Mouse (Mus musculus): ENCODE data around the gene Jmjd1c. TPM values are rescaled to one million over a fixed set of nuclear protein-coding genes. Genes with fewer than 3 reads are reported as not detected.
A peak's percentile ranks its signal among the peaks of the same experiment; 100 is the strongest.

The Jmjd1c gene
- total and polyA plus RNA-seq, 2 experiments = 5.7 to 44.8 TPM

DNA sequence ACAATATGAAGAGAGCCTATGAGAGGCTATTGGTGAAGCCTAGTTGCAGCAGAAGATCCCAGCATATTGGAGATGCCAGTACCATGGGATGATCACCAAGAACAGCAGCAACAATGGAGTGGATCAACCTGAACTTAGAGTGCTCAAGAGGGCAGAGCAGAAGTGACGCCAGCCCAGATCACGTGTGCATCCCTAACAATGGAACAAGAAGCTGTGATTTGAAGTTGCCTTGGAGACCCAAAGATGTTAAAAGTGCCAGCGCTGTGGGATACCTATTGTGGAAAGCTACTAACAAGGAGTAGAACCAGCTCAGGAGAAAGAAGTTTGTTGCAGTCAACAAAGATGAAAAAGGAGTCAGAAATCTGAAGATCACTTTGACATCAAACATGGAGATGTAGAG, 55.8 kb downstream of the Jmjd1c start:
- no peak for DNase-seq (ENCODE audit: extremely low read depth, low read depth, low spot score)
- 96% methylated on average over 3 of the region's 3 CpGs for WGBS

DNA sequence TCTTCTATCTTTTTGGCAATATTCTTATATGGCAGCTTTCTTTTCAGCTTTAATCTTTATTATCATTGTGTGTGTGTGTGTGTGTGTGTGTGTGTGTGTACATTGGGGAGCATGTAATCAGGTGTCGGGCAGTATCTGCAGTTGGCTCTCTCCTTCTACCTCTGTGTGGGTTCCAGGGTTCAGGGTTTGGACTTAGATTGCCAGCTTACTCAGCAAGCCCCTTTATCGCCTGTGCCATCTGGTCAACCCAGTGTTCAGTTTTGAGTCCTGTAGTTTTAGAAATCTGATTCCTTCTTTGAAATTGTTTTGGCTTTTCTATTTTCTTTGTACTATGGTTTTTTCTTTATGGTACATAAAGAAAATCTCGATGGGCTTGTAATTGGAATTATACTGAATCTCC, 58.7 kb downstream of the Jmjd1c start:
- H3K36me3 ChIP-seq (ENCODE audit: control insufficient read depth, insufficient read depth, low read length) = peaks cover 5% of the 10 kb centered on the region; the same call in 1 of the 2 replicates
- peaks cover 25% of the 10 kb centered on the region; the same call in 1 of the 2 replicates for H3K79me2 ChIP-seq (ENCODE audit: control insufficient read depth, insufficient read depth, low read length)
- H3K27ac ChIP-seq (replicated peaks; ENCODE audit: insufficient read depth, low read depth, low read length) = no peak overlapping the region
- 59% methylated on average over 3 of the region's 3 CpGs for WGBS
- DNase-seq (ENCODE audit: extremely low read depth, low read depth, low spot score) = peak; percentile 73
- peaks cover 8% of the 10 kb centered on the region for H3K4me1 ChIP-seq (ENCODE audit: control insufficient read depth, insufficient read depth, low read length)
- no peak overlapping the region for H3K4me3 ChIP-seq (ENCODE audit: insufficient read depth, low read depth, low read length)
- no peak overlapping the region for H3K9ac ChIP-seq (ENCODE audit: low read depth, low read length)
- no peak for TF ChIP-seq CTCF (IDR thresholded peaks at IDR 0.05; ENCODE audit: low read depth, low read length)
- no peak for TF ChIP-seq POLR2A (IDR thresholded peaks at IDR 0.05; ENCODE audit: extremely low read depth, insufficient read depth, low read length)
- no peaks in the 10 kb centered on the region for H3K27me3 ChIP-seq (ENCODE audit: control insufficient read depth, insufficient read depth, low read length)

More for the DNA sequence above, 55.8 kb downstream of the Jmjd1c start:
- H3K4me1 ChIP-seq (ENCODE audit: control insufficient read depth, insufficient read depth, low read length) = peaks cover 8% of the 10 kb centered on the region
- H3K36me3 ChIP-seq (ENCODE audit: control insufficient read depth, insufficient read depth, low read length) = no peaks in the 10 kb centered on the region
- H3K4me3 ChIP-seq (ENCODE audit: insufficient read depth, low read depth, low read length) = no peak overlapping the region
- no peak overlapping the region for H3K9ac ChIP-seq (ENCODE audit: low read depth, low read length)
- H3K27me3 ChIP-seq (ENCODE audit: control insufficient read depth, insufficient read depth, low read length) = no peaks in the 10 kb centered on the region
- TF ChIP-seq POLR2A (IDR thresholded peaks at IDR 0.05; ENCODE audit: extremely low read depth, insufficient read depth, low read length) (no peak), CTCF (IDR thresholded peaks at IDR 0.05; ENCODE audit: low read depth, low read length) (no peak)
- peaks cover 27% of the 10 kb centered on the region; the same call in 1 of the 2 replicates for H3K79me2 ChIP-seq (ENCODE audit: control insufficient read depth, insufficient read depth, low read length)
- no peak overlapping the region for H3K27ac ChIP-seq (replicated peaks; ENCODE audit: insufficient read depth, low read depth, low read length)

DNA sequence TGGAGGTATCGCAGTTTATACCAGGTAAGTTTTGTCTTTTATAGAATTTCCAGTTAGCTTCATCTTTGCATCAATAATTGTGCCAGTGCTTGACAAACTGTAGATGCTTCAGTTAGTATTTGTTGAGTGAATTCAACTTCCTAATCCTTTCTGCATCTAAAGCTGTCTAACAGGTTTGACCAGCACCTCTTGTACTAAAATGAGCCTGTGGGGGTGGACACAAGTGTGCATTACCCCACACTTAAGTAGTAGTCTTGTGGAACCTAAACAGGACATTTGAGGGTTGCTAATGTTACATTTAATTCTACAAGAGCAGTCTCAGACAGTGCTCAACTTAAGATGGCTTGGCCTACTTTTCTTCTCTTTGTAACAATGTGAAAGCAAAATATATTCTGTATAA, 78.1 kb downstream of the Jmjd1c start:
- no peak for DNase-seq (ENCODE audit: extremely low read depth, low read depth, low spot score)
- WGBS = 98% methylated on average over 1 of the region's 1 CpGs

DNA sequence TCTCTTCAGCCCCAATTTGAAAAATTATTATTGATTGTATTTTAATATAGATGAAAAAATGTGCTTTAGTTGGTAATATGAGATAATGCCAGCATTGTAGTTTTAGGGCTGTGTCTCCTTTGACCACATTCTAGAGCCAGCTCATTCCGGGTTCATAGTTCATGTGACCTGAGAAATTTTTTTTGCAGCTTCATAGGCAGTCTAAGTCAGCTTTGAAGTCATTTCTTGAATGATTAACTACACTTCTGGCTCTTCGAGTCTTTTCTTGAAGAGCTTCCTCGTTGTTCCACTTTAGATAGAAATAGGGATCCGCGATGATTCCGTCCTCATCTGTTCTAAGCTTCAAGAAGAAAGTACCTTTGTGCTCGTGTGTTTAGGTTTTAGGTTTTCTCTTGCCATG, 80.1 kb downstream of the Jmjd1c start:
- Histone ChIP-seq H3K27me3 (ENCODE audit: control insufficient read depth, insufficient read depth, low read length) (no peaks in the 10 kb centered on the region), H3K4me1 (ENCODE audit: control insufficient read depth, insufficient read depth, low read length) (peaks cover 20% of the 10 kb centered on the region), H3K79me2 (ENCODE audit: control insufficient read depth, insufficient read depth, low read length) (peaks cover 11% of the 10 kb centered on the region; the same call in 1 of the 2 replicates), H3K36me3 (ENCODE audit: control insufficient read depth, insufficient read depth, low read length) (no peaks in the 10 kb centered on the region), H3K4me3 (ENCODE audit: insufficient read depth, low read depth, low read length) (no peak overlapping the region), H3K9ac (ENCODE audit: low read depth, low read length) (no peak overlapping the region), H3K27ac (replicated peaks; ENCODE audit: insufficient read depth, low read depth, low read length) (peak overlapping the region; percentile 60)
- WGBS = 53% methylated on average over 7 of the region's 7 CpGs
- DNase-seq (ENCODE audit: extremely low read depth, low read depth, low spot score) = peak; percentile 85
- TF ChIP-seq POLR2A (IDR thresholded peaks at IDR 0.05; ENCODE audit: extremely low read depth, insufficient read depth, low read length) (no peak), CTCF (IDR thresholded peaks at IDR 0.05; ENCODE audit: low read depth, low read length) (no peak)

More for the DNA sequence above, 78.1 kb downstream of the Jmjd1c start:
- peaks cover 9% of the 10 kb centered on the region; the same call in 1 of the 2 replicates for H3K4me1 ChIP-seq (ENCODE audit: control insufficient read depth, insufficient read depth, low read length)
- no peaks in the 10 kb centered on the region for H3K27me3 ChIP-seq (ENCODE audit: control insufficient read depth, insufficient read depth, low read length)
- no peak overlapping the region for H3K9ac ChIP-seq (ENCODE audit: low read depth, low read length)
- no peak overlapping the region for H3K4me3 ChIP-seq (ENCODE audit: insufficient read depth, low read depth, low read length)
- no peak overlapping the region for H3K27ac ChIP-seq (replicated peaks; ENCODE audit: insufficient read depth, low read depth, low read length)
- H3K79me2 ChIP-seq (ENCODE audit: control insufficient read depth, insufficient read depth, low read length) = peaks cover 11% of the 10 kb centered on the region; the same call in 1 of the 2 replicates
- no peak for TF ChIP-seq POLR2A (IDR thresholded peaks at IDR 0.05; ENCODE audit: extremely low read depth, insufficient read depth, low read length)
- H3K36me3 ChIP-seq (ENCODE audit: control insufficient read depth, insufficient read depth, low read length) = no peaks in the 10 kb centered on the region; the same call in 1 of the 2 replicates

- TF ChIP-seq POLR2A (IDR thresholded peaks at IDR 0.05; ENCODE audit: extremely low read depth, insufficient read depth, low read length) (no peak), CTCF (IDR thresholded peaks at IDR 0.05; ENCODE audit: low read depth, low read length) (no peak)
Measured at GRCm38 (mm10) chr10:67176932-67177331, 81.0 kb downstream of the Jmjd1c start.

GRCm38 (mm10) chr10:67177410-67177809, 81.5 kb downstream of the Jmjd1c start:
- WGBS = 22% methylated on average over 4 of the region's 4 CpGs
- no peak for TF ChIP-seq CTCF (IDR thresholded peaks at IDR 0.05; ENCODE audit: low read depth, low read length)
- no peak for TF ChIP-seq POLR2A (IDR thresholded peaks at IDR 0.05; ENCODE audit: extremely low read depth, insufficient read depth, low read length)

More at GRCm38 (mm10) chr10:67176932-67177331, 81.0 kb downstream of the Jmjd1c start:
- 37% methylated on average over 3 of the region's 3 CpGs for WGBS
- H3K4me3 ChIP-seq (ENCODE audit: insufficient read depth, low read depth, low read length) = no peak overlapping the region
- no peaks in the 10 kb centered on the region for H3K27me3 ChIP-seq (ENCODE audit: control insufficient read depth, insufficient read depth, low read length)
- no peaks in the 10 kb centered on the region for H3K36me3 ChIP-seq (ENCODE audit: control insufficient read depth, insufficient read depth, low read length)
- H3K79me2 ChIP-seq (ENCODE audit: control insufficient read depth, insufficient read depth, low read length) = peaks cover 16% of the 10 kb centered on the region; the same call in 1 of the 2 replicates
- H3K27ac ChIP-seq (replicated peaks; ENCODE audit: insufficient read depth, low read depth, low read length) = no peak overlapping the region
- peaks cover 21% of the 10 kb centered on the region for H3K4me1 ChIP-seq (ENCODE audit: control insufficient read depth, insufficient read depth, low read length)
- H3K9ac ChIP-seq (ENCODE audit: low read depth, low read length) = no peak overlapping the region
- no peak for DNase-seq (ENCODE audit: extremely low read depth, low read depth, low spot score)

More at GRCm38 (mm10) chr10:67177410-67177809, 81.5 kb downstream of the Jmjd1c start:
- H3K27me3 ChIP-seq (ENCODE audit: control insufficient read depth, insufficient read depth, low read length) = no peaks in the 10 kb centered on the region
- H3K79me2 ChIP-seq (ENCODE audit: control insufficient read depth, insufficient read depth, low read length) = peaks cover 13% of the 10 kb centered on the region; the same call in 1 of the 2 replicates
- no peak overlapping the region for H3K27ac ChIP-seq (replicated peaks; ENCODE audit: insufficient read depth, low read depth, low read length)
- H3K4me3 ChIP-seq (ENCODE audit: insufficient read depth, low read depth, low read length) = no peak overlapping the region
- H3K36me3 ChIP-seq (ENCODE audit: control insufficient read depth, insufficient read depth, low read length) = no peaks in the 10 kb centered on the region
- peaks cover 21% of the 10 kb centered on the region for H3K4me1 ChIP-seq (ENCODE audit: control insufficient read depth, insufficient read depth, low read length)
- DNase-seq (ENCODE audit: extremely low read depth, low read depth, low spot score) = peak; percentile 42
- H3K9ac ChIP-seq (ENCODE audit: low read depth, low read length) = no peak overlapping the region
